Comparison of ENCODE assay signal across 15 mouse cellular contexts in the genomic region with DNA sequence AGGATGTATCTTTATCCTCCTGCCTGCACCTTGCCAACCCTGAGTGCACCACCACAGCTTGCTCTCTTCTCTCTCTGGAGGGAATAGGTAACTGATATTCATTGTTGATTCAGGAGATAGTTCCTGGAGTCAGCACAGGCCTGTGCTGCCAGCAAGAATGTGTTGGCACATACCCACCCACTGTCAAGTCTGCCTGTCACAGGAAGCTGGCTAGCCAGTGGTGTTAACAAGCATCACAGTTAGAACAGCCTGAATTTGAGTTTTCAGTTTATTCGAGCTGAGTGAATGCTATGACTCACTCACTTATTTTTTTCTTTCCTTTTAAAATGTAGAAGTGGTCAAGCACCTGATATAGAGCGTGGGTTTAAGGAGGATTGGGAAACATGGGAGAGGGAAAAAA. TPM values are rescaled to one million over a fixed set of nuclear protein-coding genes. Genes with fewer than 3 reads are reported as not detected.
DNase-seq lines count a peak whose midpoint lies in the region; ATAC-seq and TF ChIP-seq lines count a peak whose summit lies in the region.
"Had no signal": no experiment of that assay in that cellular context is flagged by ENCODE, and none has a peak within 500 bp of the region (broad histone marks: within the 10 kb centered on the region; RNA-seq: fewer than 3 reads in every experiment).

No protein-coding gene starts in this region.

- H3K9me3 ChIP-seq in midbrain, embryonic 11.5 days (ENCODE audit: control insufficient read depth, low read length), result no peaks in the 10 kb centered on the region
- no peaks in the 10 kb centered on the region for H3K9me3 ChIP-seq in forebrain, embryonic 12.5 days
- H3K9me3 ChIP-seq: forebrain, embryonic 13.5 days; neural tube, embryonic 12.5 days; stomach, embryonic 15.5 days had no signal

- H3K36me3 ChIP-seq in kidney, adult 2 months (ENCODE audit: control insufficient read depth, insufficient read depth, low read length), result peaks cover 2% of the 10 kb centered on the region
- H3K36me3 ChIP-seq in midbrain, embryonic 11.5 days (ENCODE audit: control insufficient read depth, insufficient read depth, low read length), result peaks cover 8% of the 10 kb centered on the region
- H3K36me3 ChIP-seq in forebrain, embryonic 12.5 days (replicated peaks), result peaks cover 34% of the 10 kb centered on the region

- ATAC-seq in midbrain, embryonic 11.5 days (ENCODE audit: low FRiP score), result no peak
- no peak for ATAC-seq in inflammation-experienced regulatory T-cells, adult 6 months
- no peak for ATAC-seq in forebrain, embryonic 12.5 days (ENCODE audit: low FRiP score)
- ATAC-seq: forebrain, embryonic 13.5 days had no signal

- H3K27ac ChIP-seq in kidney, adult 2 months (ENCODE audit: insufficient read depth, low read depth, low read length), result no peak overlapping the region
- H3K27ac ChIP-seq in midbrain, embryonic 11.5 days (ENCODE audit: low read depth, low read length), result no peak overlapping the region
- no peak overlapping the region for H3K27ac ChIP-seq in forebrain, embryonic 12.5 days
- H3K27ac ChIP-seq: forebrain, embryonic 13.5 days; neural tube, embryonic 12.5 days; stomach, embryonic 15.5 days had no signal

- H3K4me1 ChIP-seq in kidney, adult 2 months (ENCODE audit: control insufficient read depth, insufficient read depth, low read length), result no peaks in the 10 kb centered on the region
- no peaks in the 10 kb centered on the region for H3K4me1 ChIP-seq in midbrain, embryonic 11.5 days (ENCODE audit: control insufficient read depth, insufficient read depth, low read length)
- no peaks in the 10 kb centered on the region for H3K4me1 ChIP-seq in forebrain, embryonic 12.5 days
- H3K4me1 ChIP-seq: forebrain, embryonic 13.5 days; neural tube, embryonic 12.5 days; stomach, embryonic 15.5 days had no signal

- intact Hi-C loops in left cerebral cortex, postnatal 25 days (cut with DNase I), result loop anchor here (5.0 kb wide), 1 partner anchor 39 kb away; no protein-coding TSS in a partner anchor

- no peak overlapping the region for H3K4me2 ChIP-seq in midbrain, embryonic 11.5 days
- no peak overlapping the region for H3K4me2 ChIP-seq in forebrain, embryonic 12.5 days
- H3K4me2 ChIP-seq: forebrain, embryonic 13.5 days; neural tube, embryonic 12.5 days; stomach, embryonic 15.5 days had no signal

- H3K9ac ChIP-seq in midbrain, embryonic 11.5 days (ENCODE audit: low read length), result no peak overlapping the region
- no peak overlapping the region for H3K9ac ChIP-seq in forebrain, embryonic 12.5 days
- H3K9ac ChIP-seq: forebrain, embryonic 13.5 days; neural tube, embryonic 12.5 days; stomach, embryonic 15.5 days had no signal

- no peaks in the 10 kb centered on the region for H3K27me3 ChIP-seq in kidney, adult 2 months (replicated peaks; ENCODE audit: control insufficient read depth, insufficient read depth, low read length)
- H3K27me3 ChIP-seq in midbrain, embryonic 11.5 days (ENCODE audit: control insufficient read depth, insufficient read depth, low read length), result no peaks in the 10 kb centered on the region
- H3K27me3 ChIP-seq in forebrain, embryonic 12.5 days, result no peaks in the 10 kb centered on the region
- H3K27me3 ChIP-seq: forebrain, embryonic 13.5 days; neural tube, embryonic 12.5 days; stomach, embryonic 15.5 days had no signal

- 93% methylated on average over 2 of the region's 2 CpGs for WGBS in kidney, adult 2 months
- WGBS in midbrain, embryonic 11.5 days, result 91% methylated on average over 2 of the region's 2 CpGs
- WGBS in forebrain, embryonic 12.5 days, result 95% methylated on average over 2 of the region's 2 CpGs

- no peak for TF ChIP-seq POLR2A in kidney, adult 2 months (IDR thresholded peaks at IDR 0.05; ENCODE audit: low read depth, low read length)
- no peak for TF ChIP-seq POLR2A in brain, embryonic 14.5 days (IDR thresholded peaks at IDR 0.05; ENCODE audit: borderline replicate concordance, extremely low read depth, insufficient read depth, insufficient read length, poor library complexity, severe bottlenecking)

- DNase-seq in kidney, adult 2 months, result peak; percentile 4
- no peak for DNase-seq in kidney, adult 18-20 months
- peak; percentile 82 for DNase-seq in 416B (ENCODE audit: low read depth)
- peak; percentile 8 for DNase-seq in brain, embryonic 14.5 days (ENCODE audit: low read depth)
- DNase-seq in left cerebral cortex, postnatal 25 days (ENCODE audit: low spot score in 2 of 2), result peak; percentile 47 to 91
- DNase-seq in midbrain, embryonic 11.5 days (ENCODE audit: low spot score, missing footprints), result no peak
- DNase-seq: heart, adult 18-20 months; kidney, postnatal 25 days; midbrain, embryonic 14.5 days; thymus, postnatal 36 days had no signal

- TF ChIP-seq CTCF in kidney, adult 2 months (conservative IDR thresholded peaks at IDR 0.05; ENCODE audit: insufficient read depth, insufficient read length, low read depth, low read length), result no peak
- TF ChIP-seq CTCF in brain, embryonic 14.5 days (IDR thresholded peaks at IDR 0.05; ENCODE audit: borderline replicate concordance, extremely low read depth, insufficient read depth, insufficient read length), result no peak

- no peak overlapping the region for H3K4me3 ChIP-seq in kidney, adult 2 months (ENCODE audit: insufficient read depth, low read depth, low read length)
- no peak overlapping the region for H3K4me3 ChIP-seq in midbrain, embryonic 11.5 days (ENCODE audit: low read depth, low read length)
- no peak overlapping the region for H3K4me3 ChIP-seq in forebrain, embryonic 12.5 days (replicated peaks)
- H3K4me3 ChIP-seq: forebrain, embryonic 13.5 days; neural tube, embryonic 12.5 days; stomach, embryonic 15.5 days had no signal

RNA-seq across cellular contexts. Expression of gene Nup88, which starts 51.9 kb away (rescaled TPM):
- 23.0 and 23.7 TPM in 2 replicates for polyA plus RNA-seq in kidney, adult 2 months (2012; rRNA removed)
- polyA plus RNA-seq in brain, embryonic 14.5 days (2012; rRNA removed), result 95.9 and 119 TPM in 2 replicates
- total RNA-seq in left cerebral cortex, postnatal 25 days (2021), result 10 to 100 TPM; 56.1 to 61.1 TPM
- 180 and 183 TPM in 2 replicates for polyA plus RNA-seq in midbrain, embryonic 11.5 days (2014; fragmentation: Nextera tagmentation; extraction: Ambion mirVana)
- polyA plus RNA-seq in inflammation-experienced regulatory T-cells, adult 6 months (2017; shearing (Covaris generic)), result 10 to 100 TPM; 68.9 to 98.8 (median 83.6) TPM
- polyA plus RNA-seq in forebrain, embryonic 12.5 days (2016; fragmentation: Nextera tagmentation; extraction: Ambion mirVana), result 158 and 163 TPM in 2 replicates

RNA-seq across cellular contexts. Expression of gene Rpain, which starts 52.1 kb away (rescaled TPM):
- 55.3 and 57.2 TPM in 2 replicates for polyA plus RNA-seq in kidney, adult 2 months (2012; rRNA removed)
- 48.1 and 69.5 TPM in 2 replicates for polyA plus RNA-seq in brain, embryonic 14.5 days (2012; rRNA removed)
- 10 to 100 TPM; 33.1 to 37.1 TPM for total RNA-seq in left cerebral cortex, postnatal 25 days (2021)
- polyA plus RNA-seq in midbrain, embryonic 11.5 days (2014; fragmentation: Nextera tagmentation; extraction: Ambion mirVana), result 74.3 and 81.7 TPM in 2 replicates
- 10 to 100 TPM; 60.7 to 75.8 (median 72.5) TPM for polyA plus RNA-seq in inflammation-experienced regulatory T-cells, adult 6 months (2017; shearing (Covaris generic))
- 83.9 and 89.5 TPM in 2 replicates for polyA plus RNA-seq in forebrain, embryonic 12.5 days (2016; fragmentation: Nextera tagmentation; extraction: Ambion mirVana)

Comparison
In these comparisons a context has a peak if more than half of its experiments do, and no peak if none do; other contexts are left out.
1. DNase-seq: peak in kidney, adult 2 months (single experiment), 416B (single experiment), brain, embryonic 14.5 days (single experiment) and left cerebral cortex, postnatal 25 days (2 of 2); none in kidney, adult 18-20 months (single experiment) and midbrain, embryonic 11.5 days (single experiment).